Mouse (Mus musculus): ENCODE measurements around the gene AI481877. TPM values are rescaled to one million over a fixed set of nuclear protein-coding genes. Genes with fewer than 3 reads are reported as not detected.

The AI481877 gene
- polyA plus RNA-seq, 1 experiment from 2014 or later, result not detected

GRCm38 (mm10) chr4:59173181-59173922 lies 34.6 kb upstream of the AI481877 start:
- H3K27ac ChIP-seq (replicated peaks; ENCODE audit: low read depth, low read length), result no peak overlapping the region
- H3K4me1 ChIP-seq (ENCODE audit: control insufficient read depth, insufficient read depth, low read length), result no peaks in the 10 kb centered on the region
- H3K36me3 ChIP-seq (ENCODE audit: control insufficient read depth, insufficient read depth, low read length), result no peaks in the 10 kb centered on the region
- H3K27me3 ChIP-seq (ENCODE audit: control insufficient read depth, insufficient read depth, low read length), result no peaks in the 10 kb centered on the region
- no peak overlapping the region for H3K4me3 ChIP-seq (replicated peaks; ENCODE audit: low read depth, low read length)
- ATAC-seq (ENCODE audit: low FRiP score, low TSS enrichment) (no peak), DNase-seq (no peak)
- 89% methylated on average over 2 of the region's 2 CpGs for WGBS
- H3K9me3 ChIP-seq (ENCODE audit: control insufficient read depth, low read length), result no peaks in the 10 kb centered on the region
- H3K4me2 ChIP-seq (ENCODE audit: low read length), result no peak overlapping the region
- no peak overlapping the region for H3K9ac ChIP-seq (replicated peaks; ENCODE audit: low read length)

DNA sequence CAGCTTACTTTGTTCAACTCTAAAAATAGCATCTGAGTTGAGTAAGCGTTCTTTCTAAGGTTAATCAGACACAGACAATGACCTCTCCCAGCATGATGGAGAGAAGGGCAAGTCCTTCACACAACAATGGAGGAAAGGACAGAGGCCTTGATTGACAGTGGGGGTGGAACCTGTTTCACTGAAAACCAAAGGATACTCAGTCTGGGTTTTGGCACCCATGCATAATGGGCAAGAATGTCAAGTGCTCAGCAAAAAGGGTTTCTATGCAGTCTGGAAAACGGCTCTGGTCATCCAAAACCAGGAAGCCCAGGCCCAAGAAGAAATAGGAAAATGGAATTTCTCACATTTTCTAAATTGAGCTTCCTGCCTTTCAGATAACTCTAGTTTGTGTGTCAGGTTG lies 33.8 kb upstream of the AI481877 start:
- no peak overlapping the region for H3K4me2 ChIP-seq (ENCODE audit: low read length)
- no peak overlapping the region for H3K4me3 ChIP-seq (replicated peaks; ENCODE audit: low read depth, low read length)
- no peaks in the 10 kb centered on the region for H3K4me1 ChIP-seq (ENCODE audit: control insufficient read depth, insufficient read depth, low read length)
- DNase-seq (no peak), ATAC-seq (ENCODE audit: low FRiP score, low TSS enrichment) (no peak)
- H3K9me3 ChIP-seq (ENCODE audit: control insufficient read depth, low read length), result no peaks in the 10 kb centered on the region
- no peak overlapping the region for H3K9ac ChIP-seq (replicated peaks; ENCODE audit: low read length)
- no peak overlapping the region for H3K27ac ChIP-seq (replicated peaks; ENCODE audit: low read depth, low read length)
- H3K36me3 ChIP-seq (ENCODE audit: control insufficient read depth, insufficient read depth, low read length), result no peaks in the 10 kb centered on the region
- no peaks in the 10 kb centered on the region for H3K27me3 ChIP-seq (ENCODE audit: control insufficient read depth, insufficient read depth, low read length)
- WGBS, result 8% methylated on average over 2 of the region's 2 CpGs

GRCm38 (mm10) chr4:59169981-59170380 lies 31.2 kb upstream of the AI481877 start:
- no peak for DNase-seq
- H3K36me3 ChIP-seq (ENCODE audit: control insufficient read depth, insufficient read depth, low read length), result no peaks in the 10 kb centered on the region
- no peak overlapping the region for H3K9ac ChIP-seq (replicated peaks; ENCODE audit: low read length)
- no peak overlapping the region for H3K27ac ChIP-seq (replicated peaks; ENCODE audit: low read depth, low read length)
- H3K4me3 ChIP-seq (replicated peaks; ENCODE audit: low read depth, low read length), result no peak overlapping the region
- H3K4me1 ChIP-seq (ENCODE audit: control insufficient read depth, insufficient read depth, low read length), result no peaks in the 10 kb centered on the region
- 84% methylated on average over 5 of the region's 5 CpGs for WGBS
- ATAC-seq (ENCODE audit: low FRiP score, low TSS enrichment), result no peak
- no peaks in the 10 kb centered on the region for H3K27me3 ChIP-seq (ENCODE audit: control insufficient read depth, insufficient read depth, low read length)
- no peaks in the 10 kb centered on the region for H3K9me3 ChIP-seq (ENCODE audit: control insufficient read depth, low read length)
- no peak overlapping the region for H3K4me2 ChIP-seq (ENCODE audit: low read length)

- Histone ChIP-seq H3K4me2 (ENCODE audit: low read length) (no peak overlapping the region), H3K27me3 (ENCODE audit: control insufficient read depth, insufficient read depth, low read length) (no peaks in the 10 kb centered on the region), H3K27ac (replicated peaks; ENCODE audit: low read depth, low read length) (no peak overlapping the region), H3K36me3 (ENCODE audit: control insufficient read depth, insufficient read depth, low read length) (no peaks in the 10 kb centered on the region), H3K9ac (replicated peaks; ENCODE audit: low read length) (no peak overlapping the region), H3K4me1 (ENCODE audit: control insufficient read depth, insufficient read depth, low read length) (no peaks in the 10 kb centered on the region), H3K4me3 (replicated peaks; ENCODE audit: low read depth, low read length) (no peak overlapping the region), H3K9me3 (ENCODE audit: control insufficient read depth, low read length) (no peaks in the 10 kb centered on the region)
- ATAC-seq (ENCODE audit: low FRiP score, low TSS enrichment) (no peak), DNase-seq (no peak)
- WGBS, result 97% methylated on average over 2 of the region's 2 CpGs
Measured at GRCm38 (mm10) chr4:59167251-59167847, 28.6 kb upstream of the AI481877 start.

- no peaks in the 10 kb centered on the region for H3K36me3 ChIP-seq (ENCODE audit: control insufficient read depth, insufficient read depth, low read length)
- H3K27ac ChIP-seq (replicated peaks; ENCODE audit: low read depth, low read length), result no peak overlapping the region
- H3K27me3 ChIP-seq (ENCODE audit: control insufficient read depth, insufficient read depth, low read length), result no peaks in the 10 kb centered on the region
- no peak overlapping the region for H3K4me2 ChIP-seq (ENCODE audit: low read length)
- 85% methylated on average over 2 of the region's 2 CpGs for WGBS
- H3K9ac ChIP-seq (replicated peaks; ENCODE audit: low read length), result no peak overlapping the region
- no peaks in the 10 kb centered on the region for H3K9me3 ChIP-seq (ENCODE audit: control insufficient read depth, low read length)
- no peaks in the 10 kb centered on the region for H3K4me1 ChIP-seq (ENCODE audit: control insufficient read depth, insufficient read depth, low read length)
- H3K4me3 ChIP-seq (replicated peaks; ENCODE audit: low read depth, low read length), result no peak overlapping the region
- ATAC-seq (ENCODE audit: low FRiP score, low TSS enrichment), result no peak
- DNase-seq, result no peak
Measured at GRCm38 (mm10) chr4:59164034-59164433, 25.3 kb upstream of the AI481877 start.

DNA sequence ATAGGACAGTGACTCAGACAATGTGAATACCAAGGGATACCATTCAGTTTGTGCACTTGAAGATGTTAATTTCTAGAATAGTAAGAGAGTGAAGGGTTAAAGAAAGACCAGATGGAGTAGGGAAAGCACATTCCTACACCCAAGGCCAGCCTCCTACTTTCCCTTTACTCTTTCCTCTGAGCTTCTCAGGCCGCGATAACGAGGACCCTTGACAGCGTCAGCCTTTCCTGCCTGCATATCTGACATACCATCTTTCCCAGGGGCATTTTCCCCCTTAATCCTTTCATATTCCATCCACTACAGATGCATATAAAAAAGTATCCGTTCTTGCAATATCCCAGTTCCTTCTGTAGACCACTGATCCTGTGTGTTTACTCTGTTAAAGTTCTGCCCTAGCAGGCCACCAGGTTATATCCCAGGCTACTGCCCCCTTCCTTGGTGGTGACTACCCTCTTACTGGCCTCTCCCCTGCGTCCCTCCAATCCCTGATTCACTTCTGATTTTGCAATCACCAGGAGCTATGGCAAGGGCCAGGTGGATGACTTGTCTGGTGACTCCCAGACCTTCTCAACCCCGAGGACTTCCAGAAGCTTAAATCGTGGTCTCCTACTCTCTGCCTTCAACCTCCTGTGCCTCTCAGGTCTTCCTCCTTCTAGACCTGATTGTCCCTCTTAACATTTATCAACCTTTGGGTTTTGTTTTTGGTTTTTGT lies 22.3 kb upstream of the AI481877 start:
- DNase-seq (no peak), ATAC-seq (ENCODE audit: low FRiP score, low TSS enrichment) (no peak)
- Histone ChIP-seq H3K9ac (replicated peaks; ENCODE audit: low read length) (no peak overlapping the region), H3K4me1 (ENCODE audit: control insufficient read depth, insufficient read depth, low read length) (no peaks in the 10 kb centered on the region), H3K4me3 (replicated peaks; ENCODE audit: low read depth, low read length) (no peak overlapping the region), H3K9me3 (ENCODE audit: control insufficient read depth, low read length) (no peaks in the 10 kb centered on the region), H3K4me2 (ENCODE audit: low read length) (no peak overlapping the region), H3K27me3 (ENCODE audit: control insufficient read depth, insufficient read depth, low read length) (no peaks in the 10 kb centered on the region), H3K36me3 (ENCODE audit: control insufficient read depth, insufficient read depth, low read length) (no peaks in the 10 kb centered on the region), H3K27ac (replicated peaks; ENCODE audit: low read depth, low read length) (no peak overlapping the region)
- WGBS, result 74% methylated on average over 8 of the region's 8 CpGs

GRCm38 (mm10) chr4:59160289-59160688 lies 21.5 kb upstream of the AI481877 start:
- no peaks in the 10 kb centered on the region for H3K36me3 ChIP-seq (ENCODE audit: control insufficient read depth, insufficient read depth, low read length)
- WGBS, result 88% methylated on average over 5 of the region's 5 CpGs
- H3K4me1 ChIP-seq (ENCODE audit: control insufficient read depth, insufficient read depth, low read length), result no peaks in the 10 kb centered on the region
- no peak overlapping the region for H3K9ac ChIP-seq (replicated peaks; ENCODE audit: low read length)
- no peaks in the 10 kb centered on the region for H3K9me3 ChIP-seq (ENCODE audit: control insufficient read depth, low read length)
- no peak overlapping the region for H3K4me2 ChIP-seq (ENCODE audit: low read length)
- ATAC-seq (ENCODE audit: low FRiP score, low TSS enrichment), result no peak
- no peak overlapping the region for H3K4me3 ChIP-seq (replicated peaks; ENCODE audit: low read depth, low read length)
- H3K27ac ChIP-seq (replicated peaks; ENCODE audit: low read depth, low read length), result no peak overlapping the region
- no peak for DNase-seq
- no peaks in the 10 kb centered on the region for H3K27me3 ChIP-seq (ENCODE audit: control insufficient read depth, insufficient read depth, low read length)

- DNase-seq (no peak), ATAC-seq (ENCODE audit: low FRiP score, low TSS enrichment) (no peak)
- Histone ChIP-seq H3K9ac (replicated peaks; ENCODE audit: low read length) (no peak overlapping the region), H3K4me2 (ENCODE audit: low read length) (no peak overlapping the region), H3K9me3 (ENCODE audit: control insufficient read depth, low read length) (no peaks in the 10 kb centered on the region), H3K27ac (replicated peaks; ENCODE audit: low read depth, low read length) (no peak overlapping the region), H3K4me1 (ENCODE audit: control insufficient read depth, insufficient read depth, low read length) (no peaks in the 10 kb centered on the region), H3K4me3 (replicated peaks; ENCODE audit: low read depth, low read length) (no peak overlapping the region), H3K27me3 (ENCODE audit: control insufficient read depth, insufficient read depth, low read length) (no peaks in the 10 kb centered on the region), H3K36me3 (ENCODE audit: control insufficient read depth, insufficient read depth, low read length) (no peaks in the 10 kb centered on the region)
- 68% methylated on average over 2 of the region's 2 CpGs for WGBS
Measured at GRCm38 (mm10) chr4:59157654-59158053, 18.9 kb upstream of the AI481877 start.

Data from midbrain, embryonic 14.5 days (tissue).